Mouse (Mus musculus) hematopoietic multipotent progenitor cell, adult 10-12 weeks (in vitro differentiated cells): ENCODE data around the gene Ubb. TPM values are rescaled to one million over a fixed set of nuclear protein-coding genes. Genes with fewer than 3 reads are reported as not detected.

Experiments
- polyA plus RNA-seq: library from polyadenylated mRNA; stranded (reverse); fragments of >175 nt; gene quantifications from 2 replicates; pipeline ENCODE4 v1.2.3, GENCODE M21; 2012; ENCODE audit warnings: low replicate concordance

Gene Ubb
- polyA plus RNA-seq, result 404 and 1,904 TPM in 2 replicates

DNA sequence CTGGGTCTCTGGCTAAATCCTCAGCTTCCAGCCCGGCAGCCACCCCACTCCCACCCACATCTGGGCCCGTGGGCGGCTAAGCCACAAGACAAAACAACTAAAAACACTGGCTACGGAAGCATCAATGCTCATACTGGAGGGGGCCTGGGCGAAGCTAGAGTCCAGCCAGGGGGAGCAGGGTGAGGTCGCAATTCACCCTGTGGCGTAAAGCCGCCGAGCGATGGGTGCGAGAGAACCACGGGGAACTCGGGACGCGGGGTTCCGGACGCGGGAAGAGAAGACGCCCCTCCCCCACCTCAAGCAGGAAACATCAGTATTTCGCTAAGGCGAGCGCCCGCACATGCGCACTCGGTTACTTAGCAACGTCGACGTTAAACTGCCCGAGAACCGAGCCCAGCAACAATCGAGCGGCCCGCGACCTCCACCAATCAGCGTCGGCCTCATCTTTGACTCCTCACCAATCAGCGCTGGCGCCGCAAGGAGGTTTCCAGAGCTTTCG is at the start of gene Ubb:
TSS of gene Ubb (plus strand) at position 445 of the 499 bp plus-strand sequence.

DNA sequence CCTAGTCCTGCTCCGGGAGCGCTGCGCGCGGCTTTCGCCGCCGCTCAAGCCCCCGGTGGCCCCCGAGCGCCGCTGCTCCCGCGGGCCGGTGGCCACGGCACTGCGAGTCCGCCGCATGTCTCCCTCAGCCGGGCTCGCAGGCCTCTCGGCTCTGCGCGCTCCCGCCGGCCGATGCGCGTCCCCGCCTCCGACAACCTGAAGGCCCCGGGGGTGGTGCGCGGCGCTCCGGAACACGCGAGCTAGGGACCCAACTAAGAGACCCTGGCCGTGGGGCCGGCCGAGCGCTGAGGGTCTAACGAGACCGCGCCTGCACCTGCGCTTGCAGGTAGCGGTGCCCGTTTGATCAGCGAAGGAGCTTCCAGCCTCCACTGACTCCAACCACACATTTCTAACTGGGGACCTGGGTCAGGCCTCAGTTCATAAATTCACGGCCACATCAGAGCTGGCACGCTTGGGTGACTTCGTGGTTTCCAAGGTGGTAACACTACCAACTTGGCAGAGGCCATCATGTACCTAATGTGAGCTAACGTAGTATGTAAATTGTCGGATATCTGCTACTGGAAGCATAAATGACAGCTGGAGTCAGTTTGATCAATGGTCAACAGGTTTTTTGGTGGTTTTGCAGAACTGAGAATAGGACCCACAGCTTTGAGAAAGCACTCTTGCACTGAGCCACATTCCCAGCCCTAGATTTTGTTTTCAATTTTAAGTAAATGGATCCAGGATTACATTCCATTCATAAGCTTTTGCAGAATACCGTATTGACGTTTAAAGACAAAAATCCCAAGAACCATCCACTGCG is 11.7 kb upstream of the Ubb start, which contains the start of gene Cenpv:
TSS of gene Cenpv (minus strand) at position 173 of the 802 bp plus-strand sequence.

DNA sequence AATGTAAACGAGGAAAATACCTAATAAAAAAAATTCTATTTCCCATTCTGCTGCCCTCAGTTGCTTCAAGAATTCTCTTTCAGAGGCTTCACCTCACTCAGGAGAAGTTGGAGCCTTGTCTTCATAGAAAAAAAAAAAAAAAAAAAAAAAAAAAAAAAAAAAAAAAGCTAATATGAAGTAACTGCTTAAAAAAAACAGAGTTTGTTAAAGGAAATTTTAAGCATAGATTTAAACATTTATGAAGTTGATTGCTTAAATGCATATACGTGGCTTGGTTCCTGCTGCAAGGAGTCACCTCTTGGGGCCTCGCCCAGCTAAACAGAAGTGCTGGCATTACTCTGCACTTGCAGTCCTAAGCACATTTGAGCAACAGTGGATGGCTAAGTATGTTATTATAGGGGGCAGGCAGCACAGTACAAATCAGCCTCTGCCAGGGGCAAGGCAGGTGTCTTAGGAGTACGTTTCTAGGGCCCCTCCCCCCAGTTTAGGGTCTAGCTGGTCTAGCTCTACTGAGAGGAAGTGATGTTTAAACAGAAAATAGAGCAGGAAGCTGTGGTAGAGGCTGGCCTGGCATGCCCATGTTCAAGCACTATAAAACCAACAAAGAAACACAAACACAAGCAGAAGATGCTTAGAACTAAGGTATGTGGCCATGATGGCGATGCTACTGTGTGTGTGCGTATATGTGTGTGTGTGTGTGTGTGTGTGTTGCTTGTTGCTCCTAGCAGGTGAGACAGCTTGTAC is 23.2 kb downstream of the Ubb start, which contains the start of gene Trpv2:
TSS of gene Trpv2 (plus strand) at position 528 of the 744 bp plus-strand sequence.

Other genes with a start within 250 kb of the Ubb start
- gene Pigl, start 92.7 kb upstream of the Ubb start, polyA plus RNA-seq, result 4.3 and 5.9 TPM in 2 replicates
- gene Ncor1, start 92.6 kb upstream of the Ubb start, polyA plus RNA-seq, result 94.5 and 186 TPM in 2 replicates
- gene Cenpv, start 11.9 kb upstream of the Ubb start, polyA plus RNA-seq, result 18.0 and 21.7 TPM in 2 replicates
- gene Trpv2, start 23.3 kb downstream of the Ubb start, polyA plus RNA-seq, result 13.9 and 31.0 TPM in 2 replicates
- 4.2 and 6.0 TPM in 2 replicates for gene Lrrc75a, start 97.4 kb downstream of the Ubb start, polyA plus RNA-seq
- 30.1 and 67.6 TPM in 2 replicates for gene Mmgt2, start 97.5 kb downstream of the Ubb start, polyA plus RNA-seq
- 3.2 and 4.0 TPM in 2 replicates for gene Zfp287, start 180.7 kb downstream of the Ubb start, polyA plus RNA-seq
- gene Gm10428, start 201.9 kb downstream of the Ubb start, polyA plus RNA-seq, result not detected in 2 replicates
- gene Zfp286, start 238.3 kb downstream of the Ubb start, polyA plus RNA-seq, result 0.58 TPM in 1 of 2 replicates, not detected in the other